Mouse (Mus musculus) heart, embryonic 14.5 days (tissue): ENCODE measurements around the gene Zfp42. TPM values are rescaled to one million over a fixed set of nuclear protein-coding genes. Genes with fewer than 3 reads are reported as not detected.

Source experiments
- ATAC-seq: fragments of 200-750 bp; cut with Nextera tagmentation; 2 replicates; pipeline ENCODE4 v1.8.0; 2017; ENCODE audit warnings: low read depth, moderate TSS enrichment; ENCODE audit not compliant: insufficient number of reproducible peaks, insufficient read depth, low FRiP score
- H3K27ac ChIP-seq, 2 experiments: fragments of 200-500 bp in 1 of 2; fragments of 300-500 bp in 1 of 2; sonication (generic) in 1 of 2; replicated peaks in 1 of 2; 2 replicates each; pipeline ENCODE4 v1.5.1; 2012 to 2014; ENCODE audit warnings: low read depth in 2 of 2, low read length in 2 of 2, control low read depth in 1 of 2, mild to moderate bottlenecking in 1 of 2, mixed read lengths in 1 of 2; ENCODE audit not compliant: control insufficient read depth in 1 of 2, insufficient read depth in 1 of 2
- H3K27me3 ChIP-seq: fragments of 300-500 bp; sonication (generic); 2 replicates; pipeline ENCODE4 v1.6.1; 2014; ENCODE audit warnings: mild to moderate bottlenecking, low read length, control low read depth; ENCODE audit not compliant: control insufficient read depth, insufficient read depth
- H3K36me3 ChIP-seq: fragments of 300-500 bp; sonication (generic); 2 replicates; pipeline ENCODE4 v1.6.1; 2014; ENCODE audit warnings: mild to moderate bottlenecking, control low read depth, low read length, mixed read lengths; ENCODE audit not compliant: control insufficient read depth, insufficient read depth
- H3K4me1 ChIP-seq, 2 experiments: fragments of 200-500 bp in 1 of 2; fragments of 300-500 bp in 1 of 2; sonication (generic) in 1 of 2; 2 replicates each; pipeline ENCODE4 v1.6.1; 2012 to 2014; ENCODE audit warnings: low read length in 2 of 2, control low read depth in 1 of 2, mixed read lengths in 1 of 2; ENCODE audit not compliant: control insufficient read depth in 2 of 2, insufficient read depth in 2 of 2
- H3K4me2 ChIP-seq: fragments of 300-500 bp; sonication (generic); 2 replicates; pipeline ENCODE4 v1.6.1; 2014; ENCODE audit warnings: mild to moderate bottlenecking, low read length
- H3K4me3 ChIP-seq, 2 experiments: fragments of 200-500 bp in 1 of 2; fragments of 300-500 bp in 1 of 2; sonication (generic) in 1 of 2; 2 replicates each; pipeline ENCODE4 v1.5.1; 2012 to 2014; ENCODE audit warnings: low read length in 2 of 2, mild to moderate bottlenecking in 2 of 2, control low read depth in 1 of 2, low read depth in 1 of 2, moderate library complexity in 1 of 2; ENCODE audit not compliant: control insufficient read depth in 1 of 2, insufficient read depth in 1 of 2
- H3K9ac ChIP-seq: fragments of 300-500 bp; sonication (generic); 2 replicates; pipeline ENCODE4 v1.6.1; 2014; ENCODE audit warnings: mild to moderate bottlenecking, low read length
- H3K9me3 ChIP-seq: fragments of 300-500 bp; sonication (generic); 2 replicates; pipeline ENCODE4 v1.6.1; 2016; ENCODE audit warnings: low read length, control low read depth; ENCODE audit not compliant: control insufficient read depth
- WGBS: fragments of 180-500 bp; shearing (Covaris S2); extraction: QIAGEN DNeasy Blood & Tissue Kit; methylation state at CpG from one replicate; pipeline ENCODE4 v1.1.7; 2014; 5-methylcytosine and 5-hydroxymethylcytosine counted together
- polyA plus RNA-seq: library from polyadenylated mRNA; unstranded; fragments of >200 nt; fragmentation: Nextera tagmentation; extraction: Ambion mirVana; gene quantifications from 2 replicates; pipeline ENCODE4 v1.2.1, GENCODE M21; 2014

The Zfp42 gene
- polyA plus RNA-seq, 1 experiment from 2014 or later, result not detected

DNA sequence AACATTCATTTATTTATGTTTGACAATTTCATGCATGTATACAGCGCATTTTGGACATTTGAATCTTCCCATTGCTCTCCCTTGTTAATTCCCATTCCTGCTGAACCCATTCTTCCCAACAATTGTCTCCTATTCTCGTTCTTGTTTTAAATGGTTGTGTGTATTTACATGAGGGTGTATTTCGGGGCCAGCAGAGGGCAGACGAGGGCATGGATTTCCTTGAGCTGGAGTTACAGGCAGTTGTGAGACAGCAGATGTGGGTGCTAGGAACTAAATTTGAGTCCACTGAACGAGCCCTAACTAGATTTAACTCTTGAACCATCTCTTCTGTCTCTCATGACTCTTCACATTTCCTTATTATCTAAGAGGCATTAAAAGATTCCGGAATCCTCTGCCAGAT is 55.1 kb downstream of the Zfp42 start:
- ATAC-seq, result no peak
- 70% methylated on average over 6 of the region's 6 CpGs for WGBS
- H3K4me2 ChIP-seq, result no peak overlapping the region
- H3K9me3 ChIP-seq, result no peaks in the 10 kb centered on the region; the same call in 1 of the 2 replicates
- no peak overlapping the region for H3K4me3 ChIP-seq
- H3K9ac ChIP-seq, result no peak overlapping the region
- no peaks in the 10 kb centered on the region for H3K4me1 ChIP-seq
- H3K27me3 ChIP-seq, result no peaks in the 10 kb centered on the region
- H3K36me3 ChIP-seq, result no peaks in the 10 kb centered on the region
- H3K27ac ChIP-seq, result no peak overlapping the region

GRCm38 (mm10) chr8:43248707-43249106 is 58.1 kb downstream of the Zfp42 start:
- no peak overlapping the region for H3K4me2 ChIP-seq
- no peak overlapping the region for H3K27ac ChIP-seq
- 85% methylated on average over 8 of the region's 8 CpGs for WGBS
- no peaks in the 10 kb centered on the region for H3K27me3 ChIP-seq
- H3K4me3 ChIP-seq, result no peak overlapping the region
- no peak for ATAC-seq
- no peaks in the 10 kb centered on the region for H3K36me3 ChIP-seq
- H3K9me3 ChIP-seq, result no peaks in the 10 kb centered on the region; the same call in 1 of the 2 replicates
- no peaks in the 10 kb centered on the region for H3K4me1 ChIP-seq
- H3K9ac ChIP-seq, result no peak overlapping the region

Other genes starting within 250 kb of the Zfp42 start
- not detected in 2 replicates for gene Triml1, start 165.5 kb downstream of the Zfp42 start, polyA plus RNA-seq
- not detected in 2 replicates for gene Triml2, start 126.4 kb downstream of the Zfp42 start, polyA plus RNA-seq
- not detected in 2 replicates for gene Adam26b, start 221.1 kb upstream of the Zfp42 start, polyA plus RNA-seq